Mouse (Mus musculus) MEL (cell line): ENCODE measurements around the gene Amhr2. TPM values are rescaled to one million over a fixed set of nuclear protein-coding genes. Genes with fewer than 3 reads are reported as not detected.
A peak's percentile ranks its signal among the peaks of the same experiment; 100 is the strongest.

Experiments
- DNase-seq: peaks from one replicate; pipeline ENCODE4 v3.0.0; 2011; ENCODE audit warnings: low read depth, low spot score
- H3K27ac ChIP-seq: 2 replicates; pipeline ENCODE4 v1.5.1; 2012; ENCODE audit warnings: low read depth, mild to moderate bottlenecking, control low read depth, low read length, moderate library complexity; ENCODE audit not compliant: control insufficient read depth
- H3K27me3 ChIP-seq, 2 experiments: fragments of 150-350 bp in 1 of 2; sonication (generic) in 1 of 2; 2 replicates each; pipeline ENCODE4 v1.6.1; 2012; ENCODE audit warnings: low read length in 2 of 2, mild to moderate bottlenecking in 2 of 2, improper control_type of control experiment in 1 of 2, moderate library complexity in 1 of 2; ENCODE audit not compliant: insufficient read depth in 2 of 2, control insufficient read depth in 1 of 2
- H3K36me3 ChIP-seq, 2 experiments: 2 replicates each; pipeline ENCODE4 v1.6.1; 2012 to 2014; ENCODE audit warnings: low read length in 2 of 2, improper control_type of control experiment in 1 of 2, inconsistent platforms in 1 of 2, mild to moderate bottlenecking in 1 of 2; ENCODE audit not compliant: insufficient read depth in 2 of 2, control insufficient read depth in 1 of 2
- H3K4me1 ChIP-seq, 2 experiments: fragments of 150-350 bp in 1 of 2; sonication (generic) in 1 of 2; 2 replicates each; pipeline ENCODE4 v1.6.1; 2012; ENCODE audit warnings: low read length in 2 of 2, improper control_type of control experiment in 1 of 2, mild to moderate bottlenecking in 1 of 2; ENCODE audit not compliant: insufficient read depth in 2 of 2, control insufficient read depth in 1 of 2
- H3K4me3 ChIP-seq, 2 experiments: fragments of 150-350 bp in 1 of 2; sonication (generic) in 1 of 2; 2 replicates each; pipeline ENCODE4 v1.5.1; 2012; ENCODE audit warnings: low read depth in 2 of 2, low read length in 2 of 2, mild to moderate bottlenecking in 2 of 2, moderate library complexity in 2 of 2, control low read depth in 1 of 2, improper control_type of control experiment in 1 of 2; ENCODE audit not compliant: control insufficient read depth in 1 of 2, insufficient read depth in 1 of 2
- H3K79me2 ChIP-seq: 2 replicates; pipeline ENCODE4 v1.6.1; 2012; ENCODE audit warnings: mild to moderate bottlenecking, low read length, moderate library complexity; ENCODE audit not compliant: control insufficient read depth, poor library complexity, insufficient read depth
- H3K9ac ChIP-seq: 2 replicates; pipeline ENCODE4 v1.6.1; 2012; ENCODE audit warnings: low read depth, mild to moderate bottlenecking, control low read depth, low read length, moderate library complexity; ENCODE audit not compliant: control insufficient read depth, poor library complexity, severe bottlenecking
- H3K9me3 ChIP-seq: fragments of 150-350 bp; sonication (generic); replicated peaks from 2 replicates; pipeline ENCODE4 v1.6.1; 2012; ENCODE audit warnings: mild to moderate bottlenecking, low read length, improper control_type of control experiment, moderate library complexity; ENCODE audit not compliant: insufficient read depth
- CTCF ChIP-seq, 3 experiments: IDR thresholded peaks in 2 of 3; conservative IDR thresholded peaks in 1 of 3; 2 replicates each; pipeline ENCODE4 v1.5.1; 2011 to 2012; ENCODE audit warnings: low read length in 3 of 3, low read depth in 2 of 3, mild to moderate bottlenecking in 2 of 3, improper control_type of control experiment in 1 of 3, inconsistent platforms in 1 of 3, mixed read lengths in 1 of 3, moderate library complexity in 1 of 3; ENCODE audit not compliant: control insufficient read depth in 1 of 3, insufficient read depth in 1 of 3, poor library complexity in 1 of 3, severe bottlenecking in 1 of 3
- MAX ChIP-seq: IDR thresholded peaks from 2 replicates; pipeline ENCODE4 v1.6.1; 2011; ENCODE audit warnings: low read length, improper control_type of control experiment
- NELFE ChIP-seq: IDR thresholded peaks from 2 replicates; pipeline ENCODE4 v1.6.1; 2011; ENCODE audit warnings: low read depth, low read length, improper control_type of control experiment
- NRF1 ChIP-seq: IDR thresholded peaks from 2 replicates; pipeline ENCODE4 v1.6.1; 2014; ENCODE audit warnings: low read depth, mild to moderate bottlenecking, inconsistent platforms, low read length, improper control_type of control experiment, moderate library complexity; ENCODE audit not compliant: poor library complexity, insufficient read depth, severe bottlenecking
- POLR2A ChIP-seq, 2 experiments: IDR thresholded peaks; 2 replicates each; pipeline ENCODE4 v1.6.1; 2011 to 2012; ENCODE audit warnings: low read length in 2 of 2, mild to moderate bottlenecking in 2 of 2, control low read depth in 1 of 2, improper control_type of control experiment in 1 of 2, low read depth in 1 of 2, moderate library complexity in 1 of 2; ENCODE audit not compliant: control insufficient read depth in 1 of 2, insufficient read depth in 1 of 2, poor library complexity in 1 of 2
- RAD21 ChIP-seq: IDR thresholded peaks from 2 replicates; pipeline ENCODE4 v1.6.1; 2011; ENCODE audit warnings: mild to moderate bottlenecking, low read depth, low read length, improper control_type of control experiment
- SIN3A ChIP-seq: IDR thresholded peaks from 2 replicates; pipeline ENCODE4 v1.6.1; 2012; ENCODE audit warnings: low read length, improper control_type of control experiment, inconsistent platforms
- SMC3 ChIP-seq: IDR thresholded peaks from 2 replicates; pipeline ENCODE4 v1.6.1; 2011; ENCODE audit warnings: low read depth, low read length, improper control_type of control experiment
- TBP ChIP-seq: IDR thresholded peaks from 2 replicates; pipeline ENCODE4 v1.8.0; 2011; ENCODE audit warnings: low read depth, low read length, improper control_type of control experiment
- UBTF ChIP-seq: IDR thresholded peaks from 2 replicates; pipeline ENCODE4 v1.6.1; 2012; ENCODE audit warnings: low read depth, mild to moderate bottlenecking, inconsistent platforms, low read length, improper control_type of control experiment, moderate library complexity, borderline replicate concordance; ENCODE audit not compliant: insufficient read depth
- ZC3H11A ChIP-seq: IDR thresholded peaks from 2 replicates; pipeline ENCODE4 v1.6.1; 2012; ENCODE audit warnings: low read depth, mild to moderate bottlenecking, inconsistent platforms, low read length, improper control_type of control experiment
- ZNF384 ChIP-seq: IDR thresholded peaks from 2 replicates; pipeline ENCODE4 v1.6.1; 2012; ENCODE audit warnings: low read depth, mild to moderate bottlenecking, inconsistent platforms, low read length, improper control_type of control experiment
- polyA plus RNA-seq, 2 experiments: library from polyadenylated mRNA; stranded (reverse) in 1 of 2; unstranded in 1 of 2; fragments of >175 nt in 1 of 2; fragments of >200 nt in 1 of 2; gene quantifications; 2 replicates each; pipeline versions ENCODE4 v1.2.1 to v1.2.4; 2012; ENCODE audit warnings: low replicate concordance in 2 of 2, low read depth in 1 of 2; ENCODE audit not compliant: insufficient read length in 2 of 2, insufficient read depth in 1 of 2, missing spikeins in 1 of 2
- total RNA-seq: library from RNA; depleted of rRNA; stranded (reverse); fragments of 300-350 nt; gene quantifications from 2 replicates; pipeline ENCODE4 v1.2.3, GENCODE M21; 2012

The Amhr2 gene
- total and polyA plus RNA-seq, 3 experiments, result 6.9 to 22.7 TPM; not detected in 1

DNA sequence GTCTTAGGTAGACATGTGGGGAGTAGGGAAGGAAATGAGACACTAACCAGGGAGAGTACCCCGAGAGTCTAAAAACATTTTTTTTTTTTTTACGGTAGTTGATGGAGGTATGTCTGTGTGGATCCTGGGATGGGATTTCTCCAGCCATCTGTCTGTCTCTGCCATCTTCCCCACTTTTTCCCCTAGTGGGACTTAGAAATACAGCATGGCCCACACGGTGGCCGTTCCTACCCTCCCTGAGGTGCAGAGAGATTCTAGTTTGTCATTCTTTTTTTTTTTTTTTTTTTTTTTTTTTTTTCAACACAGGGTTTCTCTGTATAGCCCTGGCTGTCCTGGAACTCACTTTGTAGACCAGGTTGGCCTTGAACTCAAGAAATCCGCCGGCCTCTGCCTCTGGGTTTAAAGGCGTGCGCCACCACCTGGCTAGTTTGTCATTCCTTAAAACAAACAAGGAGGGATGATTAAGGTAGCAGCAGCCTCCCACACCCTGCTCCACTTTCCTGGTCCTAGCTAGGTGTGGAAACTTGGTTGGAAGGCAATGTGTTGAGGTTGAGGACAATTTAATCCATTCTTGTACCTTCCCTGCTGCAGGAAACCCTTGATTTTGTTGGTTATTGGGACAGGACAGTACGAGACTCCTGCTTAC, 16.4 kb downstream of the Amhr2 start:
- no peak for DNase-seq
- TF ChIP-seq ZC3H11A (no peak), ZNF384 (peak; percentile 49)
- Histone ChIP-seq H3K4me3 (no peak overlapping the region), H3K27ac (peak overlapping the region; percentile 36; the same call in 1 of the 2 replicates), H3K27me3 (no peaks in the 10 kb centered on the region), H3K9me3 (no peaks in the 10 kb centered on the region), H3K36me3 (peaks cover 0 to 26% of the 10 kb centered on the region in 2 experiments; a peak in 2 of 4 replicates), H3K4me1 (peaks cover 5 to 33% of the 10 kb centered on the region in 2 experiments), H3K9ac (peak overlapping the region; percentile 4; the same call in 1 of the 2 replicates), H3K79me2 (peaks cover 2% of the 10 kb centered on the region; the same call in 1 of the 2 replicates)

DNA sequence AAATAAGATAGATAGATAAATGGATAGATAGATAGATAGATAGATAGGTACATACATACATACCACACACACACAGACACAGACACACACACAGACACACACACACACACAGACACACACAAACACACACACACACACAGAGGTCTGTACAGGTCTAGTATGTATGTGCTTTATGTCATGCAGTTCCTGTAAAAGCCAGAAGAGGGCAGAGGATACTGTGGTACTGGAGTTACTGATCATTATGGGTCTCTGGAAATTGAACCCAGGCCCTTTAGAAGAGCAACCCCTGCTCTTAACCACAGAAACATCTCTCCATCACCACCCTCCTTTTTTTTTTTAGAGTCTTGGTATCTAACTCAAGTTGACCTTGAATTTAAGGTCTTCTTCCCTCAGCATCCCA, 18.5 kb downstream of the Amhr2 start:
- H3K9me3 ChIP-seq, result no peaks in the 10 kb centered on the region
- peaks cover 0 to 13% of the 10 kb centered on the region in 2 experiments; a peak in 2 of 4 replicates for H3K36me3 ChIP-seq
- H3K4me1 ChIP-seq, result peaks cover 5 to 20% of the 10 kb centered on the region in 2 experiments
- TF ChIP-seq SMC3 (peak; percentile 82), CTCF (IDR thresholded peaks at IDR 0.05 in 2 of 3, conservative IDR thresholded peaks at IDR 0.05 in 1 of 3; ENCODE audit: control insufficient read depth in 1 of 3, insufficient read depth in 1 of 3, low read depth in 2 of 3, low read length in 3 of 3, poor library complexity in 1 of 3, severe bottlenecking in 1 of 3) (peak; percentile 10 to 71 (median 71); a peak in 4 of 6 replicates), NRF1 (no peak), MAX (no peak), UBTF (no peak), POLR2A (IDR thresholded peaks at IDR 0.05; ENCODE audit: control insufficient read depth in 1 of 2, insufficient read depth in 1 of 2, low read depth in 1 of 2, low read length in 2 of 2, poor library complexity in 1 of 2) (no peak), SIN3A (no peak), RAD21 (peak; percentile 69), ZC3H11A (peak; percentile 73), TBP (no peak)
- no peak overlapping the region for H3K9ac ChIP-seq
- H3K79me2 ChIP-seq, result peaks cover 2% of the 10 kb centered on the region; the same call in 1 of the 2 replicates
- H3K27me3 ChIP-seq, result no peaks in the 10 kb centered on the region
- H3K4me3 ChIP-seq, result no peak overlapping the region
- DNase-seq, result peak; percentile 83
- H3K27ac ChIP-seq, result no peak overlapping the region

DNA sequence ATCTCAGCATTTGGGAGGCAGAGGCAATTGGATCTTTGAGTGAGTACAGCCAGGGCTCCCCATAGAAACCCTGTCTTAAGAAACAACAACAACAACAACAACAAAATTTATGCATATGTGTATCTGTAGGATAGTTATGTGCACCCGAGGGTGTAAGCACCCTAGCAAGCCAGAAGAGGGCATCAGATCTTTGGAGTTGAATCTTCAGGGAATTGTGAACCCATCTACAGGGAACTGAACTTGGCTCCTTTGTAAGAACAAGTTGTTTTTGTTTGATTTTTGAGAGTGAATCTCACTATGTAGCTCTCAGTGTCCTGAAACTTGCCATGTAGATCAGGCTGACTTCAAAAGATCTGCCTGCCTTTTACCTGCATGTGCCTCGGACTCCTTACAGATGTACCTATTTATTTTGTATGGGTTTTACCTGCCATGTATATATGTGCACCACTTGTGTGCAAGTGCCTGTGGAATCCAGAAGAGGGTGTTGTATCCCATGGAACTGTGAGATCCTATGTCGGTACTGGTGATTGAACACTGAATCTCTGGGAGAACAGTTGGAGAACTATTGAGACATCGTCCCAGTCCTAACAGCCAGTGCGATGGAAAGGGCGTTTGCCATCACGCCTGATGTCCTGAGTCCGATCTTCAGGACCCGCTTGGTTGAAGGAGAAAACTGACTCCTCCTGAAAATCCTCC, 23.7 kb downstream of the Amhr2 start:
- TF ChIP-seq NELFE, result no peak
- peak; percentile 25 to 33 (median 26); a peak in 1 of 6 replicates for TF ChIP-seq CTCF (IDR thresholded peaks at IDR 0.05 in 2 of 3, conservative IDR thresholded peaks at IDR 0.05 in 1 of 3; ENCODE audit: control insufficient read depth in 1 of 3, insufficient read depth in 1 of 3, low read depth in 2 of 3, low read length in 3 of 3, poor library complexity in 1 of 3, severe bottlenecking in 1 of 3)
- peaks cover 6 to 9% of the 10 kb centered on the region in 2 experiments; a peak in 2 of 4 replicates for H3K4me1 ChIP-seq
- peaks cover 13 to 23% of the 10 kb centered on the region in 2 experiments for H3K36me3 ChIP-seq
- no peak overlapping the region for H3K9ac ChIP-seq
- no peaks in the 10 kb centered on the region for H3K27me3 ChIP-seq
- no peak for DNase-seq
- peaks cover 27% of the 10 kb centered on the region for H3K79me2 ChIP-seq
- H3K4me3 ChIP-seq, result no peak overlapping the region
- H3K9me3 ChIP-seq, result no peaks in the 10 kb centered on the region
- no peak overlapping the region for H3K27ac ChIP-seq
